Mouse (Mus musculus) CH12.LX (cell line): ENCODE results near the gene Plppr5. TPM values are rescaled to one million over a fixed set of nuclear protein-coding genes. Genes with fewer than 3 reads are reported as not detected.

Experiments used
- DNase-seq: peaks from one replicate; pipeline ENCODE4 v3.0.0-alpha.2; 2013; ENCODE audit errors: extremely low read depth
- H3K27ac ChIP-seq: 2 replicates; pipeline ENCODE4 v1.5.1; 2012; ENCODE audit warnings: low read depth, mild to moderate bottlenecking, control low read depth, moderate library complexity; ENCODE audit not compliant: insufficient read depth
- H3K27me3 ChIP-seq: replicated peaks from 2 replicates; pipeline ENCODE3; 2012; ENCODE audit warnings: inconsistent platforms
- H3K36me3 ChIP-seq, 2 experiments: replicated peaks in 1 of 2; 2 replicates each; pipeline versions ENCODE3 to v1.6.1; 2012; ENCODE audit warnings: inconsistent platforms in 1 of 2, low read length in 1 of 2, mild to moderate bottlenecking in 1 of 2, mixed read lengths in 1 of 2, moderate library complexity in 1 of 2; ENCODE audit not compliant: control insufficient read depth in 1 of 2, insufficient read depth in 1 of 2
- H3K4me1 ChIP-seq, 2 experiments: 2 replicates each; pipeline ENCODE4 v1.6.1; 2012; ENCODE audit warnings: inconsistent platforms in 1 of 2, moderate library complexity in 1 of 2; ENCODE audit not compliant: insufficient read depth in 2 of 2, control insufficient read depth in 1 of 2
- H3K4me2 ChIP-seq: 2 replicates; pipeline ENCODE4 v1.6.1; 2012; ENCODE audit warnings: low read depth, mild to moderate bottlenecking, control low read depth; ENCODE audit not compliant: poor library complexity, insufficient read depth, severe bottlenecking
- H3K4me3 ChIP-seq, 3 experiments: fragments of 150-350 bp in 1 of 3; sonication (generic) in 1 of 3; replicated peaks in 1 of 3; 2 replicates each; pipeline versions ENCODE3 to v1.5.1; 2011 to 2012; ENCODE audit warnings: low read depth in 2 of 3, low read length in 2 of 3, mild to moderate bottlenecking in 2 of 3, moderate library complexity in 2 of 3, control low read depth in 1 of 3, improper control_type of control experiment in 1 of 3, inconsistent platforms in 1 of 3, mixed read lengths in 1 of 3; ENCODE audit not compliant: poor library complexity in 1 of 3
- H3K79me2 ChIP-seq: replicated peaks from 2 replicates; pipeline ENCODE4 v1.6.1; 2012; ENCODE audit warnings: mild to moderate bottlenecking, moderate library complexity; ENCODE audit not compliant: control insufficient read depth, poor library complexity, insufficient read depth, severe bottlenecking; ENCODE audit errors: extremely low read depth
- H3K9ac ChIP-seq: 2 replicates; pipeline ENCODE4 v1.6.1; 2012; ENCODE audit warnings: low read depth, mild to moderate bottlenecking, control low read depth, moderate library complexity; ENCODE audit not compliant: insufficient read depth
- H3K9me3 ChIP-seq: replicated peaks from 2 replicates; pipeline ENCODE3; 2012; ENCODE audit warnings: low read length, inconsistent platforms, mixed read lengths
- CHD1 ChIP-seq: IDR thresholded peaks from 2 replicates; pipeline ENCODE4 v1.6.1; 2012; ENCODE audit warnings: low read depth, low read length, improper control_type of control experiment, inconsistent platforms
- CHD2 ChIP-seq: IDR thresholded peaks from 2 replicates; pipeline ENCODE4 v1.6.1; 2011; ENCODE audit warnings: low read length, improper control_type of control experiment
- ELF1 ChIP-seq: IDR thresholded peaks from 2 replicates; pipeline ENCODE4 v1.6.1; 2014; ENCODE audit warnings: low read depth, mild to moderate bottlenecking, inconsistent platforms, low read length, improper control_type of control experiment
- IRF4 ChIP-seq: IDR thresholded peaks from 2 replicates; pipeline ENCODE4 v1.6.1; 2014; ENCODE audit warnings: low read depth, mild to moderate bottlenecking, inconsistent platforms, low read length, improper control_type of control experiment
- JUN ChIP-seq: IDR thresholded peaks from 2 replicates; pipeline ENCODE4 v1.6.1; 2011; ENCODE audit warnings: low read depth, mild to moderate bottlenecking, low read length, improper control_type of control experiment, moderate library complexity; ENCODE audit not compliant: insufficient read depth
- JUND ChIP-seq: conservative IDR thresholded peaks from 2 replicates; pipeline ENCODE4 v1.6.1; 2011; ENCODE audit warnings: low read depth, low read length, improper control_type of control experiment
- MAFK ChIP-seq: IDR thresholded peaks from 2 replicates; pipeline ENCODE4 v1.6.1; 2011; ENCODE audit warnings: low read length, improper control_type of control experiment; ENCODE audit not compliant: insufficient replicate concordance
- MAX ChIP-seq: IDR thresholded peaks from 2 replicates; pipeline ENCODE4 v1.6.1; 2011; ENCODE audit warnings: low read length, improper control_type of control experiment
- MEF2A ChIP-seq: IDR thresholded peaks from 2 replicates; pipeline ENCODE4 v1.6.1; 2014; ENCODE audit warnings: low read depth, mild to moderate bottlenecking, inconsistent platforms, low read length, improper control_type of control experiment, borderline replicate concordance
- NELFE ChIP-seq: IDR thresholded peaks from 2 replicates; pipeline ENCODE4 v1.6.1; 2011; ENCODE audit warnings: low read depth, low read length, improper control_type of control experiment
- NRF1 ChIP-seq: IDR thresholded peaks from 2 replicates; pipeline ENCODE4 v1.6.1; 2014; ENCODE audit warnings: low read depth, mild to moderate bottlenecking, inconsistent platforms, low read length, improper control_type of control experiment, moderate library complexity
- PAX5 ChIP-seq: IDR thresholded peaks from 2 replicates; pipeline ENCODE4 v1.6.1; 2012; ENCODE audit warnings: low read length, inconsistent platforms, mixed read lengths
- POLR2A ChIP-seq: IDR thresholded peaks from 2 replicates; pipeline ENCODE4 v1.6.1; 2011; ENCODE audit warnings: low read depth, mild to moderate bottlenecking, improper control_type of control experiment, low read length
- POLR2AphosphoS2 ChIP-seq: IDR thresholded peaks from 2 replicates; pipeline ENCODE4 v1.6.1; 2011; ENCODE audit warnings: low read depth, low read length, improper control_type of control experiment
- RAD21 ChIP-seq: IDR thresholded peaks from 2 replicates; pipeline ENCODE4 v1.6.1; 2011; ENCODE audit warnings: low read depth, mild to moderate bottlenecking, low read length, improper control_type of control experiment, moderate library complexity
- TBP ChIP-seq: conservative IDR thresholded peaks from 2 replicates; pipeline ENCODE4 v1.6.1; 2011; ENCODE audit warnings: low read depth, low read length, improper control_type of control experiment
- UBTF ChIP-seq: IDR thresholded peaks from 2 replicates; pipeline ENCODE4 v1.6.1; 2012; ENCODE audit warnings: low read depth, mild to moderate bottlenecking, inconsistent platforms, low read length, improper control_type of control experiment, moderate library complexity
- USF1 ChIP-seq: IDR thresholded peaks from 2 replicates; pipeline ENCODE4 v1.6.1; 2014; ENCODE audit warnings: low read depth, mild to moderate bottlenecking, inconsistent platforms, low read length, improper control_type of control experiment
- USF2 ChIP-seq: conservative IDR thresholded peaks from 2 replicates; pipeline ENCODE4 v1.6.1; 2011; ENCODE audit warnings: low read depth, low read length, improper control_type of control experiment
- ZC3H11A ChIP-seq: IDR thresholded peaks from 2 replicates; pipeline ENCODE4 v1.6.1; 2012; ENCODE audit warnings: low read depth, mild to moderate bottlenecking, inconsistent platforms, low read length, improper control_type of control experiment
- ZMIZ1 ChIP-seq: IDR thresholded peaks from 2 replicates; pipeline ENCODE4 v1.6.1; 2012; ENCODE audit warnings: low read depth, mild to moderate bottlenecking, inconsistent platforms, low read length, improper control_type of control experiment
- ZNF384 ChIP-seq: IDR thresholded peaks from 2 replicates; pipeline ENCODE4 v1.6.1; 2012; ENCODE audit warnings: low read depth, low read length, improper control_type of control experiment, inconsistent platforms
- dilution Hi-C: fragments of 300-500 bp; cut with MboI; formaldehyde crosslinking; loops from 2 replicates; pipeline ENCODE4 v1.14.3; 2020; ENCODE audit warnings: low sequenced_read_pairs; ENCODE audit not compliant: extremely low pct_unique_long_range_greater_than_20kb, extremely low pct_ligation_motif_present
- in situ Hi-C: fragments of 300-500 bp; cut with MboI; formaldehyde crosslinking; loops from 3 replicates; pipeline ENCODE4 v1.14.3; 2019; ENCODE audit warnings: low sequenced_read_pairs, low pct_ligation_motif_present, low pct_unique_long_range_greater_than_20kb, mixed read lengths
- polyA plus RNA-seq: library from polyadenylated mRNA; unstranded; fragments of >175 nt; gene quantifications from 2 replicates; pipeline ENCODE4 v1.2.1, GENCODE M21; 2012; ENCODE audit warnings: low read depth; ENCODE audit not compliant: insufficient read length
- total RNA-seq, 2 experiments: library from RNA; depleted of rRNA; stranded (reverse); fragments of 300-350 nt in 1 of 2; fragments of >200 nt in 1 of 2; gene quantifications; 2 replicates each; pipeline ENCODE4 v1.2.3; 2012 to 2014

Plppr5 gene
- total and polyA plus RNA-seq, 3 experiments = not detected

- Histone ChIP-seq H3K4me1 (no peaks in the 10 kb centered on the region), H3K9ac (no peak overlapping the region), H3K4me2 (no peak overlapping the region), H3K27ac (no peak overlapping the region), H3K27me3 (no peaks in the 10 kb centered on the region), H3K36me3 (no peaks in the 10 kb centered on the region), H3K79me2 (no peaks in the 10 kb centered on the region), H3K4me3 (no peak overlapping the region), H3K9me3 (no peaks in the 10 kb centered on the region)
- dilution Hi-C loops (no loop called here), in situ Hi-C loops (no loop called here)
- TF ChIP-seq PAX5 (no peak), UBTF (no peak), NELFE (no peak), CHD2 (no peak), ZMIZ1 (no peak), MAFK (no peak), TBP (no peak), USF2 (no peak), CHD1 (no peak), ELF1 (no peak)
- no peak for DNase-seq
Observed at GRCm38 (mm10) chr3:117686648-117687047, 112.0 kb downstream of the Plppr5 start.

GRCm38 (mm10) chr3:117694736-117695135 lies 120.1 kb downstream of the Plppr5 start:
- in situ Hi-C loops = no loop called here
- Histone ChIP-seq H3K9ac (no peak overlapping the region), H3K9me3 (no peaks in the 10 kb centered on the region), H3K79me2 (no peaks in the 10 kb centered on the region), H3K27me3 (no peaks in the 10 kb centered on the region), H3K27ac (no peak overlapping the region), H3K4me1 (0 out of 4 replicates have a peak, but pooled peaks cover 0 to 2% of the 10 kb centered on the region in 2 experiments), H3K4me3 (no peak overlapping the region), H3K4me2 (no peak overlapping the region), H3K36me3 (no peaks in the 10 kb centered on the region)
- DNase-seq = no peak
- dilution Hi-C loops = no loop called here
- TF ChIP-seq USF1 (no peak), TBP (no peak), NELFE (no peak), ZC3H11A (no peak), POLR2AphosphoS2 (no peak), MEF2A (no peak), ZNF384 (peak; percentile 80), POLR2A (no peak), NRF1 (no peak), IRF4 (no peak), MAX (no peak), JUN (no peak), JUND (no peak), RAD21 (peak; percentile 1)
